Mouse (Mus musculus): ENCODE results near the gene Shroom3.

Gene Shroom3

GRCm38 (mm10) chr5:92804379-92804778 lies 121.1 kb downstream of the Shroom3 start:
- DNase-seq (ENCODE audit: low read depth, low spot score): no peak

GRCm38 (mm10) chr5:92808503-92809415 lies 125.5 kb downstream of the Shroom3 start:
- peak; percentile 94 for DNase-seq (ENCODE audit: low read depth, low spot score)

- DNase-seq (ENCODE audit: low read depth, low spot score): no peak
Observed at GRCm38 (mm10) chr5:92809416-92809750, 126.1 kb downstream of the Shroom3 start.

GRCm38 (mm10) chr5:92810922-92811533 lies 127.8 kb downstream of the Shroom3 start:
- peak; percentile 83 for DNase-seq (ENCODE audit: low read depth, low spot score)

GRCm38 (mm10) chr5:92811761-92812160 lies 128.5 kb downstream of the Shroom3 start:
- peak; percentile 41 for DNase-seq (ENCODE audit: low read depth, low spot score)

- DNase-seq (ENCODE audit: low read depth, low spot score): peak; percentile 88
Observed at GRCm38 (mm10) chr5:92812936-92813335, 129.7 kb downstream of the Shroom3 start.

DNA sequence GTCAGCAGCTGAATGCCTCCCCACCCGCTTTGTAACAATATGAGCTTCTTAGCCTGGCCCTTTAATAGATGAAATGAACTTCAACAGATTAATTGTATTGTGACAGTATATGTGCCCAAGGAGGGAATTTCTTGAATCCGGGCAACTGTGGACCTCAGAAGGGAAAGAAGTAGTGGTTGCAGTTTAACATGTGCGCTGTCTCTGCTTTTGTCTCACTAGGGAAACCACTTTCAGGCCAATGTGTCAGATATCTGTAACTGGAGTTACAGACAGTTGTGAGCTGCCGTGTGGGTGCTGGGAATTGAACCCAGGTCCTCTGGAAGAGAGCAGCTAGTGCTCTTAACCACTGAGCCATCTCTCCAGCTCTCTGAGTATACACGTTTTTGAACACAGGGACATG lies 130.3 kb downstream of the Shroom3 start:
- DNase-seq (ENCODE audit: low read depth, low spot score): no peak

- DNase-seq (ENCODE audit: low read depth, low spot score): no peak
Observed at GRCm38 (mm10) chr5:92814621-92815020, 131.4 kb downstream of the Shroom3 start.

GRCm38 (mm10) chr5:92817122-92817822 lies 134.0 kb downstream of the Shroom3 start:
- no peak for DNase-seq (ENCODE audit: low read depth, low spot score)

- DNase-seq (ENCODE audit: low read depth, low spot score): no peak
Observed at GRCm38 (mm10) chr5:92821370-92821769, 138.1 kb downstream of the Shroom3 start.

DNA sequence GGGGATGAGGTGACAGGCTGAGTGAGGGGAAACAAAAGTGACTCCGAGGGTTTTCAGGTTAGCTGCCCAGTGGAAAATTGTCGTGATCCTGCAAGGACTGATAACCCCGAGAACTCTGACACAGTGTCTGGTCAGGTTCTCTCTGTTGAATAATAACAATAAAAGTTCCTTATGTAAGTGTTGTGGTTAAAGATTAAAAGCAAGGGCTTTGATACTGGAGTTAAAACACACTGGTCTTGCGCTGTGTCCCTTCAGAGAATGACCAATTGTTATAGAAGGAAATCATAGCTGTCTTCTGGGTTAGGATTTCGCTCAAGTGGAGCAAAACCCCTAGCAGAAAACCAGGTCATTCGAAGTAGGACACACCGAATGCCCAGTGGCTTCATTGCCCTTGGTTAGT lies 140.3 kb downstream of the Shroom3 start:
- no peak for DNase-seq (ENCODE audit: low read depth, low spot score)

DNA sequence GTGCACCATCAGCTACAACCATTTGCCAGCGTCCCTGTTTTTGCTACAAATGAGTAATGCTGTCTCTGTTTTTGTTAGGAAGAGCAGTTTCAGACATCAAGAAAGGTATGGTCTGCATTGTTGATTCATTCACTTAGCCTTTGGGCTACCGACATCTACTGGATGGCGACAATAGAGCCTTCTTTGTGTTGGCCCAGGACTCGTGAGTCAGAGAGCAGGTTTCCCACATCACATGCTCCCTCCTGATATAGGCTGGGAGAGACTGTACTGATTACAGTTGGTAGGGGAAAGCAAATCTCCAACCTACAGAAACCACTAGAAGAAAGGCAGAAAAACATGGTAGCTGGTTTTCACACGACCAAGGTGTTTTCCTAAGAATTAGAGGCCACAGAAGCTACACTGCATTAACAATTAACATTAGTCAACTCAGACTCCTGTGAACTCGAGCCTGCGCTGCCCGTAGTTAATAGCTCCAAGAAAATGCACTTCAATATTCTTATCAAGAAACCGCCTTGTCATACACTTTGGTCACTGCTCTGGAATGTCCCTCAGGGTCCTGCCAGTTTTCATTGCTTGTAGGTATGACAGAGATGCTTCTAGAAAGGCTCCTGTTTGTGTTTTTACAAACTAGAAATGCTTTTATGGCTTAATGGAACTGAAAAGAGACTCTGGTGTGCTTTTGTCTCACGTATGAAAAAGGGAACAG lies 141.2 kb downstream of the Shroom3 start:
- no peak for DNase-seq (ENCODE audit: low read depth, low spot score)

DNA sequence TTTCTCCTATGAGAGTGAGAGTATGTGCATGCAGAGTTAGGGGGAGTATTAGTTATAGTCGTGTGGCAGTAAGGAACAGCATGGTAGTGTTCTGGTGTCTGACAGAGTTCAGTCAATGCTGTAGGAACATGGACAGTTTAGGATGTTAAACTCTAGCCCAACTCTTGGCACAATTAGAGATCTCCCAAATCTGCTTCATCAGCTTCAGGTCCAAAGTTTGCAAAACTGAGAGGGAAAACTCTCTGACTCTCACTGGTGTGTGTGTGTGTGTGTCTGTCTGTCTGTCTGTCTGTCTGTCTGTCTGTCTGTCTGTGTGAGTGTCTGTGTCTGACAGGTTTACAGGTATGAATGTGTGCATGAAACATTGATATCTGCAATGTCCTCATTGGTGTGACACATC lies 147.2 kb downstream of the Shroom3 start:
- no peak for DNase-seq (ENCODE audit: low read depth, low spot score)

DNA sequence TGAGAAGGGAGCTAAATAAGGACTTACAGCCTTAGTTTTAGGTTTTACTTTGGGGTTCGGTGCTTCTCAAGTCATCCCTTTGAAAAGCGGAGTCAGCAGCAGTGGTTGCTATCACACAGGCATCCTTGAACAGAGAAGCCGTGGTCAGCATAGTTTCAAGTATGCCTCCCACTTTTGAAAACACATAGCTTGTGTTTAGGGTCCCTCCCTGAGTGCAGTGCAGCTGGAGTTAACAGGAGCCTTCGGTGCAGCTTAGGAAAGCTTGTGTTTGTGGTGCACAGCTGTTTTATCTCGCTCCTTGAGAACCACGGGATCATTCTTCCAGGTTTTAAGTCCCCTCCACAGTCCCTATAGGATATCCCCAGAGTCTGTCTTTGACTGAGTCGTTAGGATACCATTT lies 151.3 kb downstream of the Shroom3 start:
- no peak for DNase-seq (ENCODE audit: low read depth, low spot score)

DNA sequence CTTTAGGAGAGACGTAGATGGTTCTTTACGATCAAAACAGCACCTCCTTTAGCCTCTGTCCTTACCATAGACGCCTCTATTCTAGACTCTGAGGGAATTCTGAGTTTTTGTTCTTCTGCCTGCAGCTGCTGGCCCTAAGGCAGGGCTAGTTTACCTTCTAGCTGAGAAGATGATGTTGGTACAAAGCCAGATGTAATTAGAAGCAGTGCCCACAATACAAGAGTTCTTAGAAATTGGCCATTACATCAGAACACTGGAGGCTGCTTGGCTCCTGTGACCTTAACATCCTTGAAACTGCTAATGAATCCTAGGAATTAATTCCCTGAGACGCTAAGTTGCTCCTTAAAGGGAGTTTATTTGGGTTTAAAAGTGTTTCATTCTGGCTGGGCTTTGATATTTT lies 154.1 kb downstream of the Shroom3 start:
- no peak for DNase-seq (ENCODE audit: low read depth, low spot score)

GRCm38 (mm10) chr5:92838351-92838784 lies 155.1 kb downstream of the Shroom3 start:
- DNase-seq (ENCODE audit: low read depth, low spot score): peak; percentile 12

GRCm38 (mm10) chr5:92839314-92839713 lies 156.1 kb downstream of the Shroom3 start:
- peak; percentile 46 for DNase-seq (ENCODE audit: low read depth, low spot score)

DNA sequence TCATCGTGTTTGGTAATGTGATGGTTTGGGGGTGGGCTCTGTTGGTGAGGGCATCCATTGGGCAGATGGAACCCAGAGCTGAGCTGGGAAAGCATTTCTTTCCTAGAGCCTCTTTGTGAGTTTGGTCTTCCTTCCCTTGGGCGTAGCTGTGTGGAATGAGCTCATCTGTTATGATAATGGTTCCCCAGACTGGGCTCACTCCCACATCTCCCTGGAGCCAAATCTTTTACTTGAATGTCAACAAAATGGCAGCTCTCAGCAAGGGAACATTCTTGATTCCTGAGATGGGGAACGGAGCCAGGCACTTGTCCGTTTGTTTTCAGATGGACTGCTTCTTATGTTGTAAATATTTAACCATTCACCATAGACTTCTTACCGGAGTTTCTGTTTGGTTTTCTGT lies 158.2 kb downstream of the Shroom3 start:
- DNase-seq (ENCODE audit: low read depth, low spot score): peak; percentile 72

GRCm38 (mm10) chr5:92842417-92842816 lies 159.2 kb downstream of the Shroom3 start:
- DNase-seq (ENCODE audit: low read depth, low spot score): peak; percentile 28

DNA sequence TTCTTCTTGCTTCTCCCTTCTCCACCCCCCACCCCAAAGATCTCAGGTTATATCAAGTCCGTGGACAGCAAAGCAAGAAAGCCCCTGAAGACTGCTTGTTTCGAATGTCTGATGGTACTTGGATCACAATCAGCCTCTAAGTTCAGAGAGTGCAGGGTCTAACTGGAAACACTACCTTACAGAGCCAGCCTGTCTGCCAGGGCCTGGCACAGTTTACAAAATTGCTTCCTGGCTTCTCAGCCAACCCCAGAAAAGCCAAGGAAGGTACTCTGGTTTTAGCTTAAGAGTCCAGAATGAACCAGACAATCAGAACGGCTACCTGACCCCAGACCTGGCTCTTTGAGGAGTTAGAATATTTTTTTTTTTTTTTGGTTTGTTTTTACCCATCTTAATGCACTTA lies 159.6 kb downstream of the Shroom3 start:
- no peak for DNase-seq (ENCODE audit: low read depth, low spot score)

DNA sequence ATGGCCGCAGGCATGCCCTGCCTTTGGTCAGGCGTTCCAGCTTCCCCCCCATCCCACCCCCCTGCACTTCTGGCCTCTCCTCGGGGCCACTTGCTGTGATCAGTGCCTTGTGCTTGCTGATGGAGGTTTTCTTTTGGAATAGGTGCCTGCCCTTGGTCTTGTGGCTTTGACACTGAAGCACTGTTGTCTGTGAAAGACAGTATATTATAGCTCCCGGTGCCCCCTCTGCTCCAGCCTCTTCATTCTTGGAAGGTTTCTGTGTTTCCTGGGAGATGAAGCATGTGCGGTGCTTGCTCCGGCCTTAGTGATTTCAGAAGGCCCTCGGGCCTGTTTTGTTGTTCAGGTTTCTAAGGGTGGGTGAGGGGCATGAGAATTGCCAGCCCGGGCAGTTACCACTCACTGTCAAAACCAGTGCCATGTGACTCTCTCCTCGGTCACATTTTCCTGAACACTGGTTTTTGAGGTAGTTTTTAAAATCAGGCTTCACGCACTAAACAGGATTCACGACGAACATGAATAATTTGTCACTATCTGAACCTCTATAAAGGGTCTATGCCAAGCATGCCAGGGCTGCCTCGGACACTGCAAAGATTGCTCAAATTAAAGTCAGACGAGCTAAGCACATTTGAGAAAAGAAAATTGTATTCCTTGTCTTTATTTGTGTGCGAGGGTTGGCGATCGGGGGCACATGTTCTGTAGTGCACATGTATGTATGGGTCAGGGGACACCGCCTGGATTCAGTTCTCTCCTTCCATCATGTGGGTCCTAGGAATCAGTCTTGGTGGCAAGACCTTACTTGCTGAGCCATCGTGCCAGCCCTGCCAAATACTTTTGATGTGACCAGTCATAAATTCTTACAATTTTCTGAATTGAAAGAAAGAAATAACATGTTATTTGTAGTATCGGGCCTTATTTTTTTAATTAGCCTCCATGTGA lies 160.9 kb downstream of the Shroom3 start:
- DNase-seq (ENCODE audit: low read depth, low spot score): no peak

Measured in ZHBTc4 (cell line).